Mouse (Mus musculus) midbrain, embryonic 16.5 days (tissue): Measurements from ENCODE around the gene Npw. TPM values are rescaled to one million over a fixed set of nuclear protein-coding genes. Genes with fewer than 3 reads are reported as not detected.
A peak's percentile ranks its signal among the peaks of the same experiment; 100 is the strongest.

Experiments
- ATAC-seq: fragments of 200-750 bp; cut with Nextera tagmentation; 2 replicates; pipeline ENCODE4 v1.8.0; 2017; ENCODE audit warnings: moderate TSS enrichment
- H3K27ac ChIP-seq: fragments of 300-500 bp; sonication (generic); 2 replicates; pipeline ENCODE4 v1.5.1; 2014; ENCODE audit warnings: mild to moderate bottlenecking, low read length, mixed read lengths
- H3K27me3 ChIP-seq: fragments of 300-500 bp; sonication (generic); 2 replicates; pipeline ENCODE4 v1.6.1; 2014; ENCODE audit warnings: low read depth, low read length, mixed read lengths; ENCODE audit not compliant: control insufficient read depth, insufficient read depth
- H3K36me3 ChIP-seq: fragments of 300-500 bp; sonication (generic); 2 replicates; pipeline ENCODE4 v1.6.1; 2014; ENCODE audit warnings: mild to moderate bottlenecking, low read length, moderate library complexity, mixed read lengths; ENCODE audit not compliant: control insufficient read depth, insufficient read depth
- H3K4me1 ChIP-seq: fragments of 300-500 bp; sonication (generic); 2 replicates; pipeline ENCODE4 v1.6.1; 2014; ENCODE audit warnings: mild to moderate bottlenecking, low read length, mixed read lengths; ENCODE audit not compliant: control insufficient read depth, insufficient read depth
- H3K4me2 ChIP-seq: fragments of 300-500 bp; sonication (generic); 2 replicates; pipeline ENCODE4 v1.6.1; 2014; ENCODE audit warnings: mild to moderate bottlenecking, low read length, mixed read lengths
- H3K4me3 ChIP-seq: fragments of 300-500 bp; sonication (generic); 2 replicates; pipeline ENCODE4 v1.5.1; 2014; ENCODE audit warnings: low read depth, mild to moderate bottlenecking, low read length, moderate library complexity, mixed read lengths
- H3K9ac ChIP-seq: fragments of 300-500 bp; sonication (generic); 2 replicates; pipeline ENCODE4 v1.6.1; 2014; ENCODE audit warnings: low read depth, low read length, mixed read lengths
- H3K9me3 ChIP-seq: fragments of 300-500 bp; sonication (generic); replicated peaks from 2 replicates; pipeline ENCODE4 v1.6.1; 2014; ENCODE audit warnings: mild to moderate bottlenecking, low read length, mixed read lengths; ENCODE audit not compliant: control insufficient read depth, poor library complexity, severe bottlenecking
- WGBS: fragments of 180-500 bp; shearing (Covaris S2); extraction: QIAGEN DNeasy Blood & Tissue Kit; methylation state at CpG from one replicate; pipeline ENCODE4 v1.1.7; 2014; 5-methylcytosine and 5-hydroxymethylcytosine counted together
- polyA plus RNA-seq: library from polyadenylated mRNA; unstranded; fragments of >200 nt; fragmentation: Nextera tagmentation; extraction: Ambion mirVana; gene quantifications from 2 replicates; pipeline ENCODE4 v1.2.1, GENCODE M21; 2015

Gene Npw
- polyA plus RNA-seq, 1 experiment from 2014 or later, result 0.90 TPM

DNA sequence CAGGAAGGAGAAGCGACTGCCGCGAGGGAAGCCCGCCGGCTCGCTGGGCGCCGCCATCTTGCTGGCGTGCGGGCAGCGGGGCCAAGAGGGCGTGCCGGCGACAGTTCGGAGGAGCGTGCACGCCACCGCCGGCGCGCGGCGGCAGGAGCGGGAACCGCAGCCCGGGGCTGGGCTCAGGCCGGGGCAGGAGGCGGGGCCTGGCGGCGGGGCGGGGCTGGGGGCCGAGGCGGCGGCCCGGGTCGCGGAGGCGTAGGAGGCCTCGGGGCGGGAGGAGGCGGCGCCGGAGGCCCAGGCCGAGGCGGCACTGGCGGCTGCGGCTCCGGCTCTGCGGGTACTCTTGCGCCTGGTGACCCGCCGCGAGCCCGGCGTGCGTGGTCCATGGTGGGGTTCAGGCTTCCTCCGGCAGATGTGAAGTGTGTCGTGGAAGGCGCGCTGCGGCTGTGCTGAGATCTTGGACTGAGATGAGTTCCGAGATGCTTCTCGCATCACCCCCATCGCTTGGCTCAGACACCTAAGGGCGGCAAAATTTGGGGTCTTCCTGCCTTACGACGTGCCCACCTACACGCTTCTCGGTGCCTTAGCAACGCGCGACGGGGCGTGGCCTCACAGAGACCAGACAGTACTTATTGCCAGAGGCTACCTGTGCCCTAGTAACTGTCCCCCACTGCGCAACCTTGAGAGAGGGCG is 37.9 kb upstream of the Npw start, which contains the start of the genes Gfer and Noxo1:
TSS of gene Gfer (minus strand) at position 146 of the 687 bp plus-strand sequence.
TSS of gene Noxo1 (plus strand) at position 224 of the 687 bp plus-strand sequence.
- peak; percentile 92 for ATAC-seq
- no peaks in the 10 kb centered on the region for H3K9me3 ChIP-seq
- peak within 1 kb of the TSS; percentile 77 for H3K4me2 ChIP-seq
- peak within 1 kb of the TSS; percentile 79 for H3K9ac ChIP-seq
- 0% methylated on average over 51 of the region's 76 CpGs for WGBS
- H3K4me1 ChIP-seq, result peaks cover 20% of the 10 kb centered on the region
- H3K27me3 ChIP-seq, result no peaks in the 10 kb centered on the region
- peaks cover 13% of the 10 kb centered on the region; the same call in 1 of the 2 replicates for H3K36me3 ChIP-seq
- H3K4me3 ChIP-seq, result peak within 1 kb of the TSS; percentile 53
- H3K27ac ChIP-seq, result peak within 1 kb of the TSS; percentile 88

DNA sequence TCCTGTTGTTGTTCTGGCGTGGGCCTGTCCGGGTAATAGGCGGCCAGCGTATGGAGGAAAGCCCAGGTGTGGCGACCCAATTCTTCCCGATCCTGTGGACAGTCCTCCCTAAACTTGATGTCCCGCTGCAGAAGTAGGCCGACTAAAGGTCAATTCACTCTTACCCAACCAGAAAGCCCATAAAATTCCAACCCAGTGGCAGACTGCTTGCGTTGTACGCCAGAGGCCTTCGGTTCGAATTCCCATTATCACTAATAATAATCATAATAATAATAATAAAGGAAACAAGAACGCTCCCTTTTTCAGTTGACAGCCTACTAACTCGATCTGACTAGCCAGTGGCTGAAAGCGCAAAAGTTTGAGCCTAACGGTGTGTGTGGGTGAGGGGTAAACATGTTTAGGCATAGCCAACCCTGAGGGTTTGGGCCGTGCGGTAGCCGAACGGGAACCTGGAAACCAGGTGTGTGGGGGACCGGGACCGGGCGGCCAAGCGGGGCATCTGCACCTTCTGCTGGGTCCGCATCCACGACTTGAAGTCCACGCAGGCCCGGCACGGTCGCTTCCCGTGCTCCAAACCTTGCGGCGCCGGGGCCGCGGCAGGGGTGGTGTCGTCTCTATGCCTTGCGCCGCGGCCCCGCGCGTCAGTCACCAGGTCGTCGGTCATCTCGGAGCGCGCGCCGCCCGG is 37.2 kb upstream of the Npw start:
- no peak; the same call in 1 of the 2 replicates for ATAC-seq
- peak overlapping the region; percentile 79 for H3K9ac ChIP-seq
- peaks cover 26% of the 10 kb centered on the region for H3K4me1 ChIP-seq
- H3K4me3 ChIP-seq, result peak overlapping the region; percentile 53
- 7% methylated on average over 47 of the region's 51 CpGs for WGBS
- H3K27ac ChIP-seq, result peak overlapping the region; percentile 88
- 0 out of 2 replicates have a peak, but pooled peaks cover 8% of the 10 kb centered on the region for H3K36me3 ChIP-seq
- H3K27me3 ChIP-seq, result no peaks in the 10 kb centered on the region
- no peaks in the 10 kb centered on the region for H3K9me3 ChIP-seq
- H3K4me2 ChIP-seq, result peak overlapping the region; percentile 77

DNA sequence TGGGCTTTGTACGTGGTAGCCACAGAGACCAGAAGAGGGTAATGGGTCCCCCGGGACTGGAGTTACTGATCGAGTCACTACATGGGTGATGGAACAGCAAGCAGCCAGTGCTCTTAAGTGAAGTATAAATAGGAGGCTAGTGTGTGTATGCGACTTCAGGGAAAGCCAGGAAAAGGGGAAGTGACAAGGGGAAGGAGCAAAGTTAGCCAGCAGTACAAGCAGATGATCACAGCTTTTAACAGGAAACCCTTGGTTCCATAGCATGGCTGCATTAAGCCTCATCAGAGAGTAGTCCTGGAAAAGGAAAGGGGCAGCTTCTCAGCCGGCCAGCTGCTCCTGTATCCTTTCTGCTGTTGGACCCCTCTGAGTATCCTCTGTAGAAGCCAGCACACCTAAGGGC is 34.1 kb upstream of the Npw start:
- no peak overlapping the region for H3K4me2 ChIP-seq
- peaks cover 46% of the 10 kb centered on the region for H3K4me1 ChIP-seq
- H3K4me3 ChIP-seq, result no peak overlapping the region
- no peaks in the 10 kb centered on the region for H3K9me3 ChIP-seq
- H3K36me3 ChIP-seq, result 0 out of 2 replicates have a peak, but pooled peaks cover 4% of the 10 kb centered on the region
- ATAC-seq, result no peak
- H3K9ac ChIP-seq, result no peak overlapping the region
- H3K27me3 ChIP-seq, result no peaks in the 10 kb centered on the region
- WGBS, result 92% methylated on average over 5 of the region's 5 CpGs
- H3K27ac ChIP-seq, result no peak overlapping the region

DNA sequence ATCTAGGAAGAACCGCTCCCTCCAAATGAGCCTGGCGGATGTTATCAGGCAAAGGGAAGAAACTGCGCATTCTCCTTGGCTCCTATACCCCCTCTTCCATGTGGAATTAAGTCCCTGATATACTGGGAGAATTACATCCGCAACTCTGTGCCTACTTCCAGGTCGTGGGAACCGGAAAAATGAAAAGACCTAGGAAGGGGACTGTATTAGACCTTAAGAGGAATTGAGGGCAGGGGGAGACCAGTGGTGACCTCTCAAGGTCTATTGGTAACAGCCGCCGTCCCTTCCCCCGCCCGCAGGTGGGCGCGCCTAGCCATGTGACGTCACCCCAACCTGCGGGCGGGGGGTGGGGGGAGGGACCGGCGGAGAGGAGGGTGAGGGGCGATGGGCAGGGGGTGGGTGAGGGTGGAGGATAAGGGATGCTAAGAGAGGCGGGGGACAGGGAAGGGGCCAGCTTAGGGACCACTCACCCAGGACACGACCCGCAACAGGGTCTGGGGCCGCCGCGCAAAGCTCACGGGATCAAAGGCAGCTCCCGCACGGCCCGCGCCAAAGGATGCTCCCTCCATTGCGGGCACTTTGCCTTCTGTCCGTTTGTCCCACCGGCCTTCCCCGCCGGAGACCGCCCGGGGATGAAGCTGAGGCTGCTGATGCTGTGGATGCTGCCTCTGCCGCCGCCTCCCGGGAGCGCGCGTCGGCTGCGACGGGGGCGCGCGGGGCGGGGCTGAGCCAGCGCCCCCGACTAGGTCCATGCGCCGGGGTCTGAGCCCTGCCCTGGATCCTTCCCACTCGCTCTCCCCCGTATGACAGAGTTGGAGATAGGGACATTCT is 31.2 kb upstream of the Npw start, which contains the start of gene Syngr3:
TSS of gene Syngr3 (minus strand) at position 705 of the 831 bp plus-strand sequence.
- ATAC-seq, result peak; percentile 74
- peak within 1 kb of the TSS; percentile 64 for H3K4me2 ChIP-seq
- H3K27ac ChIP-seq, result peak within 1 kb of the TSS; percentile 94
- H3K9me3 ChIP-seq, result no peaks in the 10 kb centered on the region
- H3K4me3 ChIP-seq, result peak within 1 kb of the TSS; percentile 78
- H3K4me1 ChIP-seq, result peaks cover 32% of the 10 kb centered on the region
- H3K9ac ChIP-seq, result peak within 1 kb of the TSS; percentile 97
- H3K36me3 ChIP-seq, result 0 out of 2 replicates have a peak, but pooled peaks cover 4% of the 10 kb centered on the region
- H3K27me3 ChIP-seq, result no peaks in the 10 kb centered on the region
- under 1% methylated on average over 46 of the region's 55 CpGs for WGBS

GRCm38 (mm10) chr17:24687599-24687998 is 29.3 kb upstream of the Npw start:
- no peaks in the 10 kb centered on the region for H3K9me3 ChIP-seq
- peak overlapping the region; percentile 38 for H3K4me3 ChIP-seq
- no peaks in the 10 kb centered on the region for H3K27me3 ChIP-seq
- H3K4me2 ChIP-seq, result peak overlapping the region; percentile 64
- no peak overlapping the region for H3K27ac ChIP-seq
- peak overlapping the region; percentile 50 for H3K9ac ChIP-seq
- H3K36me3 ChIP-seq, result 0 out of 2 replicates have a peak, but pooled peaks cover 4% of the 10 kb centered on the region
- 21% methylated on average over 23 of the region's 23 CpGs for WGBS
- no peak for ATAC-seq
- peaks cover 32% of the 10 kb centered on the region for H3K4me1 ChIP-seq

GRCm38 (mm10) chr17:24687146-24687595 is 28.9 kb upstream of the Npw start:
- Histone ChIP-seq H3K9ac (peak overlapping the region; percentile 50), H3K27me3 (no peaks in the 10 kb centered on the region), H3K9me3 (no peaks in the 10 kb centered on the region), H3K36me3 (no peaks in the 10 kb centered on the region), H3K4me1 (peaks cover 32% of the 10 kb centered on the region), H3K27ac (no peak overlapping the region), H3K4me3 (peak overlapping the region; percentile 38), H3K4me2 (peak overlapping the region; percentile 64)
- 1% methylated on average over 24 of the region's 25 CpGs for WGBS
- no peak for ATAC-seq

- no peaks in the 10 kb centered on the region for H3K9me3 ChIP-seq
- peaks cover 32% of the 10 kb centered on the region for H3K4me1 ChIP-seq
- H3K4me2 ChIP-seq, result no peak overlapping the region
- no peak for ATAC-seq
- no peak overlapping the region for H3K9ac ChIP-seq
- WGBS, result 34% methylated on average over 16 of the region's 16 CpGs
- no peak overlapping the region for H3K4me3 ChIP-seq
- H3K27ac ChIP-seq, result no peak overlapping the region
- H3K27me3 ChIP-seq, result no peaks in the 10 kb centered on the region
- H3K36me3 ChIP-seq, result no peaks in the 10 kb centered on the region
Measured at GRCm38 (mm10) chr17:24686514-24686913, 28.3 kb upstream of the Npw start.

DNA sequence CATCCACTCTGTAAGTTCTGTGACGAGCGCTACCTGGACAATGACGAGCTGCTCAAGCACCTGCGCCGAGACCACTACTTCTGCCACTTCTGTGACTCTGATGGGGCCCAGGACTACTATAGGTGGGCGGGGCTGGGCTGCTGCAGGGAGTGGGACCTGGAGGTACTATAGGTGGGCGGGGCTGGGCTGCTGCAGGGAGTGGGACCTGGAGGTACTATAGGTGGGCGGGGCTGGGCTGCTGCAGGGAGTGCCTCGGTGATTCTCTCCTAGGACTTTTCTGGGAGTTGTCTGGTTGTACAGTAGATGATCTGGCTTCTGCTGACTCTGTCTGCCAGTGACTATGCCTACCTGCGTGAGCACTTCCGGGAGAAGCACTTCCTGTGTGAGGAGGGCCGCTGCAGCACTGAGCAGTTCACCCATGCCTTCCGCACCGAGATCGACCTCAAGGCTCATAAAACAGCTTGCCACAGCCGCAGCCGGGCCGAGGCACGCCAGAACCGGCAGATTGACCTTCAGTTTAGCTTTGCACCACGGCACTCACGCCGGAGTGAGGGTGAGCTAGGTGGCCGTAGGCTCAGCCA is 19.3 kb upstream of the Npw start:
- H3K4me2 ChIP-seq, result no peak overlapping the region
- whole genome bisulfite sequencing, result 94% methylated on average over 24 of the region's 24 CpGs
- no peak for ATAC-seq

More for the DNA sequence above, 19.3 kb upstream of the Npw start:
- H3K9ac ChIP-seq, result no peak overlapping the region
- no peak overlapping the region for H3K4me3 ChIP-seq
- no peaks in the 10 kb centered on the region for H3K27me3 ChIP-seq
- H3K4me1 ChIP-seq, result peaks cover 3% of the 10 kb centered on the region; the same call in 1 of the 2 replicates
- no peaks in the 10 kb centered on the region for H3K9me3 ChIP-seq
- no peak overlapping the region for H3K27ac ChIP-seq
- peaks cover 40% of the 10 kb centered on the region for H3K36me3 ChIP-seq
